Mouse (Mus musculus) liver, embryonic 14.5 days (tissue): ENCODE measurements at regions not wholly inside any gene's neighbourhood (a gene's known extent, or its start where the extent isn't known, plus 50 kb on each side); places are given as distances from the start of the nearest gene placed in this dataset.

ENCODE experiments used
- CTCF ChIP-seq: IDR thresholded peaks from 2 replicates; pipeline ENCODE4 v1.5.1; 2016; ENCODE audit warnings: antibody characterized with exemption, low read depth, control low read depth
- EP300 ChIP-seq: IDR thresholded peaks from 2 replicates; pipeline ENCODE4 v1.6.1; 2016; ENCODE audit warnings: antibody characterized with exemption, low read depth

DNA sequence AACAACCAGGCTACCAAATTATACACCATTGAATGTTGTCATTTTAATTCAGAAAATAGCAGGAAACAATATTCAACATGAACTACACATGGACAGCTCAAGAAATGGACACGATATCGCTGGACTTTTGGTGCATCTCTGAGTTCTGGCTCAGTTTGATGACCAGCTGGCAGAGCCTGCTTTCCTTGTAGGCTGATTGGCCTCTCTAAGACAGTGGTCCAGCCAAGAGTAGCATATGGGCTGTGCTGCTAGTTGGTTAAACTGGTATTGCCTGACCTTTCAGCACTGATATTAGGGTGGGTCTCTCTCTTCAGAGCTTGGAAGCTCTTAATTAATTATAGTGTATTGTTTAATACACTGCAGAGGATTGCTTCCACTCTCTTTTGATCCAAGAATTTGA is 705.8 kb upstream of the Ddx18 start:
- TF ChIP-seq CTCF (no peak), EP300 (no peak)
